Mouse (Mus musculus) embryo, embryonic 11 days (tissue): ENCODE measurements around the gene Gm2974.
"Not testable (repeated sequence)": the region's sequence is repeated elsewhere in the genome, so short reads cannot be mapped to it uniquely, and the experiment has no call there.

Source experiments
- DNase-seq: peaks from one replicate; pipeline ENCODE4 v3.0.0-alpha.2; 2015

Gene Gm2974

DNA sequence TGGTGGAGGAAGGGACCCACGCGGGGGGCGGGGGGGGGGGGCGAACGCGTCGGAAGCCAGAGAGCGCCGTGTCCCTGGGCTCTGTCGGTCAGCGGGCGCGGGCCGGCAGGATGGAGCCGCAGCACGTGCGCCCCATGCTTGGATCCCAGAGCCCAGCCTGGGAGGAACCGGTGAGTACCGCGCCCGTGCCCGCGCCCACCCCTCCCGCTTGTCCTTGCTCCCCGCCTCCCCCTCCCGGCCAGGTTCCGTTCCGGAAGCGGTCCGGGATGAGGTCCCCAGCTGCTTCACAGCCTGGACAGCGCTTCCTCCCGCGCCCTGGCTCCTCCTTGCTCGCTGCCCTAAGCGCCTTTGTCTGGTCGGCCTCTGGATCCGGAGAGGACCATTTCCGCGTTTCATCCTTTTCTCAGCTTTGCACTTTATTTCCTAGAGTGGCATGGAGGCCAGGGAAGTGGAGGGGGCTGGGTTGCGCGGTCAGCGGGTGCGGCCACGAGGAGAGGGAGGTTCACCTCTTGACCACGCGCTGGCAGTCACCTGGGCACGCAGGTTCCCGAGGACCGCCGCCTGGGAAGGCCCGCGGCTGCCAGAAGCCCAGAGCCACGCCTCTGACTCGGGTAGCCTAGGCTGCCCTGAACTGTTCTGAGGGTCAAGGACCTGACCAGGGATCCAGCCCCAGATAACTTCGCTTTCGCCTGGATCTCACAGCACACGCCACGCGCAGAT, at the start of gene Gm2974:
Gene Gm2974 (plus strand): TSS at position 86 of the 720 bp plus-strand sequence.
- DNase-seq, result peak; percentile 1

DNA sequence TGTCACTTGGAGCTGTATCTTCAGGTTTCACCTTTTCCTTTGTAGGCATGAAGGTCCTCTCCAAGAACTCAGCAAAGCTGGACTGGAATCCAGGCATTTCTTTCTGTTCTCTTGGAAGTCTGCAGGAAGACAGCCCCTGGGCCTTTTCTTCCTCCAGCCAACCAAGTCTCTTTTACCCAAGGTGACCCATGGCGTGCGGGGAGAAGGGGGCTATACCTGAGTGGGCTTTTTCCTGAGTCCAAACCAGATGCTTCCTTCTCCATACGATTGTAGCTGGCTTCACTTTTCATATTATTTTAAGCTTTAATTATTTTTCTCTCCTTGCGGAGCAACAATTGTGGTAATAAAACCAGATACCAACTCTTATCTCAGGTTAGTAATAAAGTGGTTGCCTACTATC, 40.7 kb upstream of the Gm2974 start:
- DNase-seq, result not testable (repeated sequence)

DNA sequence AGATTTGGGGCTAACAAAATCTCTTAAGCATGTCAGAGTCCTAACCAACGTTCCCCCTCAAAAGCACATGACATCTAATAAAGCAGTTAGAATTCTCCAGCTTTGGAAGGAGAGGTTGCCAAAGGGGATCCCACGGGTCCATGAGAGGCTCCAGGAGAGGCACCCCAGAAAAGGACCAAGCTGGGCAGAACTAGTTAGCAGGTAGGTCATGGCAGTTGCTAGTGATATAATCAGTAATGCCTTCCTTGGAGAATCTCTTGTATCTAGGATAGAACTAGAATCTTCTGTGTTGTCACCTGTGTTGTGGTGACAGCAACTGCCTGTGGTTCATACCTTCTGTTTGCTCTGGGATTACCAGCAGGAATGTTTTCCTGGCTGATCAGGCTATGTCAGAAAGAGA, 17.6 kb upstream of the Gm2974 start, which contains the start of gene Gm3127:
Gene Gm3127 (plus strand): TSS at position 301 of the 400 bp plus-strand sequence.
- not testable (repeated sequence) for DNase-seq

DNA sequence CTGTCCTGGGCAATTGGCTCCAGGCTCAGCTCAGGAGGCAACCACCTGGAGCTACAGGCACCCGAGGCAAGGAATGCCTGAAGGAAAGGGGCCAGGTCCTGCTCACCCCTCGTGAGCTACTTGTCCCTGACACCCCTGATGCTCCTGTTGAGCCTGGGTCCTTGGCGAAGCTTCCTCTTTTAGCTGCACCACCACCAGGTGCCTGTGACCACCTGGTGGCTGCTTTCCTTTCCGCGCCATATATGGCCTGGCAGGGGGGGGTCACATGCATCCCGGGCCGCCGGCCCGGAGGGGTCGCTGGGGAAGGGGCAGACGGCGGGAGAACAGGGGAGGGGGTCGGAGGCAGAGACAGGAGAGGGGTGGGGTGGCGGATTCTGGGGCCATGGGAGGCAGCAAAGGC, 346 bp upstream of the Gm2974 start:
- DNase-seq, result peak; percentile 2

DNA sequence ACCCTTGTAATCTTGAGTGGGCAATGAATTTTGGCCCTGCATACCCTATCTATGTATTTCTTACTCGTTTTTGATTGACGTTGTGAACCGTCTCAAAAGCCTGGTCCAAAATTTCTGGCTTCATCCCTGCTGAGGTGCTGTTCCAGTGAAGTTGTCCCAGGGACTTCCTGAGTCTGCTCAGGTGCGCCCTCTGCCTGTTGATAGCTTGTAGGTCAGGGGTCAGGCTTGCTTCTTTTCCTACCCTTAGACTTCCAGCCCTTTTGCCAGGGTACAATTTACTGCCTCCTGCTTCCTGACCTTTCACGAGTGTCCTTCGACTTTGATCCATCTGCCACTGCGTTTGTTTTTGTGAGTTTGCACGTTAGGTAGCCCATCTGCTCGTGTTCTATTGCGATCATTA, 999 bp downstream of the Gm2974 start:
- not testable (repeated sequence) for DNase-seq

DNA sequence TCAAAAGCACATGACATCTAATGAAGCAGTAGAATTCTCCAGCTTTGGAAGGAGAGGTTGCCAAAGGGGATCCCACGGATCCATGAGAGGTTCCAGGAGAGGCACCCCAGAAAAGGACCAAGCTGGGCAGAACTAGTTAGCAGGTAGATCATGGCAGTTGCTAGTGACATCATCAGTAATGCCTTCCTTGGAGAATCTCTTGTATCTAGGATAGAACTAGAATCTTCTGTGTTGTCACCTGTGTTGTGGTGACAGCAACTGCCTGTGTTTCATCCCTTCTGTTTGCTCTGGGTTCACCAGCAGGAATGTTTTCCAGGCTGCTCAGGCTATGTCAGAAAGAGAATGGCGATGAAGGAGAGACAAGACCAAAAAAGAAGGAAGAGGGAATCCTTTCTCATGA, 67.0 kb downstream of the Gm2974 start, which contains the start of gene Gm3138:
Gene Gm3138 (plus strand): TSS at position 301 of the 400 bp plus-strand sequence.
- DNase-seq, result not testable (repeated sequence)
